Mouse (Mus musculus) midbrain, embryonic 16.5 days (tissue): ENCODE measurements around the gene Sgk1. TPM values are rescaled to one million over a fixed set of nuclear protein-coding genes. Genes with fewer than 3 reads are reported as not detected.

Source experiments
- ATAC-seq: fragments of 200-750 bp; cut with Nextera tagmentation; 2 replicates; pipeline ENCODE4 v1.8.0; 2017; ENCODE audit warnings: moderate TSS enrichment
- H3K27ac ChIP-seq: fragments of 300-500 bp; sonication (generic); 2 replicates; pipeline ENCODE4 v1.5.1; 2014; ENCODE audit warnings: mild to moderate bottlenecking, low read length, mixed read lengths
- H3K27me3 ChIP-seq: fragments of 300-500 bp; sonication (generic); 2 replicates; pipeline ENCODE4 v1.6.1; 2014; ENCODE audit warnings: low read depth, low read length, mixed read lengths; ENCODE audit not compliant: control insufficient read depth, insufficient read depth
- H3K36me3 ChIP-seq: fragments of 300-500 bp; sonication (generic); 2 replicates; pipeline ENCODE4 v1.6.1; 2014; ENCODE audit warnings: mild to moderate bottlenecking, low read length, moderate library complexity, mixed read lengths; ENCODE audit not compliant: control insufficient read depth, insufficient read depth
- H3K4me1 ChIP-seq: fragments of 300-500 bp; sonication (generic); 2 replicates; pipeline ENCODE4 v1.6.1; 2014; ENCODE audit warnings: mild to moderate bottlenecking, low read length, mixed read lengths; ENCODE audit not compliant: control insufficient read depth, insufficient read depth
- H3K4me2 ChIP-seq: fragments of 300-500 bp; sonication (generic); 2 replicates; pipeline ENCODE4 v1.6.1; 2014; ENCODE audit warnings: mild to moderate bottlenecking, low read length, mixed read lengths
- H3K4me3 ChIP-seq: fragments of 300-500 bp; sonication (generic); 2 replicates; pipeline ENCODE4 v1.5.1; 2014; ENCODE audit warnings: low read depth, mild to moderate bottlenecking, low read length, moderate library complexity, mixed read lengths
- H3K9ac ChIP-seq: fragments of 300-500 bp; sonication (generic); 2 replicates; pipeline ENCODE4 v1.6.1; 2014; ENCODE audit warnings: low read depth, low read length, mixed read lengths
- H3K9me3 ChIP-seq: fragments of 300-500 bp; sonication (generic); replicated peaks from 2 replicates; pipeline ENCODE4 v1.6.1; 2014; ENCODE audit warnings: mild to moderate bottlenecking, low read length, mixed read lengths; ENCODE audit not compliant: control insufficient read depth, poor library complexity, severe bottlenecking
- WGBS: fragments of 180-500 bp; shearing (Covaris S2); extraction: QIAGEN DNeasy Blood & Tissue Kit; methylation state at CpG from one replicate; pipeline ENCODE4 v1.1.7; 2014; 5-methylcytosine and 5-hydroxymethylcytosine counted together
- polyA plus RNA-seq: library from polyadenylated mRNA; unstranded; fragments of >200 nt; fragmentation: Nextera tagmentation; extraction: Ambion mirVana; gene quantifications from 2 replicates; pipeline ENCODE4 v1.2.1, GENCODE M21; 2015

Sgk1 gene
- polyA plus RNA-seq, 1 experiment from 2014 or later = 47.9 TPM

DNA sequence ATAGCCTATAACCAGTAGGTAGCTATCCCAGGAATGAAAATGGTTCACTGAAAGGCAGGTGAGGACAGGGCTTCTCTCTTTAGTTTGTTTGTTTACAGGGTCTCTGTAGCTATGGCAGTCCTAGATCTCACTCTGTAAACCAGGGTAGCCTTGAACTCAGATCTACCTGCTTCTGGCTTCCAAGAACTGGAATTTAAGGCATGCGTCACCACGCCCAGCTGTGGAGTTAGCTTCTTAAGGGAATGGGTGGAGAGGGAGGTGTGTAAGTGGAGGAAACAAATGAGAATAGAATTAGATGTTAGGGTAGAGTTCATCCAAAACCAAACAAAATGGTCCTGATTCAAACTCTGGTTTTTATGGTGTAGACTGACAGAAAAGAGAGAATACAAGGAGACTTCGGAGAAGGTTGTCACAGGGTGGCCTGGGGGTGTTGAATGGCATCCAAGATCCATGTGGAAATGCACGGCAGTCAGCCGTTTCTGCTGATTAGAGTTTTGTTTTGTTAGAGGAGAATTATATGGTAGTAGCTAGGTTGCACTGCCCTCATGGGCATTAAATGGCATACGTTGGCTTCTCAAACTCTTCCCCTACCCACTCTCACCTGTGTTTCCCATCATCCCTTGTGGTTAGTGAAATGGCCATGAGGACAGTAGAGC, 98.9 kb downstream of the Sgk1 start:
- 85% methylated on average over 6 of the region's 6 CpGs for WGBS
- Histone ChIP-seq H3K36me3 (no peaks in the 10 kb centered on the region), H3K27ac (no peak overlapping the region), H3K9me3 (no peaks in the 10 kb centered on the region), H3K4me1 (no peaks in the 10 kb centered on the region), H3K27me3 (no peaks in the 10 kb centered on the region), H3K9ac (no peak overlapping the region), H3K4me3 (no peak overlapping the region), H3K4me2 (no peak overlapping the region)
- no peak for ATAC-seq

- no peaks in the 10 kb centered on the region for H3K4me1 ChIP-seq
- no peak overlapping the region for H3K27ac ChIP-seq
- no peak overlapping the region for H3K9ac ChIP-seq
These were observed 100.3 kb downstream of the Sgk1 start for GRCm38 (mm10) chr10:21982303-21982702.

DNA sequence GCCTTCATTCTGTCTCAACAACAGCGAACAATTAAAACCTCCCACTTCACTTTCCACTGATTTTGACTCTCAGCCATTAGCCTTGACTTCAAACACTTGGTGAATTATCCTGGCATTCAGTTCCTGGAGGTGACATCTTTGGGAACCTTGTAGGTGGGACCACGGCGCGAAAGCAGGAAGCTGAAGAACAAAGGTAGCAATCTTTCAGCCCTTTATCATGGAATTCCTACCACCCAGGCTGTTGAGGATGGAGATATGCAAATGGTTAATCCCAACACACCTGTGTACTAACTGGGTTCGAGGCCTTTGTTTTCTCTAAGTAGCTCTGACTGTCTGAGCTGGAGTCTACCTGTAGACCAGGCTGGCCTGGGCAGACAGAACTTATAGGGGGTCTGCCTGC, 106.5 kb downstream of the Sgk1 start:
- H3K4me1 ChIP-seq = peaks cover 4% of the 10 kb centered on the region
- H3K4me3 ChIP-seq = no peak overlapping the region
- H3K9me3 ChIP-seq = no peaks in the 10 kb centered on the region
- no peak for ATAC-seq
- no peak overlapping the region for H3K9ac ChIP-seq
- H3K27ac ChIP-seq = no peak overlapping the region
- WGBS = 84% methylated on average over 5 of the region's 5 CpGs
- H3K27me3 ChIP-seq = no peaks in the 10 kb centered on the region
- H3K36me3 ChIP-seq = no peaks in the 10 kb centered on the region
- no peak overlapping the region for H3K4me2 ChIP-seq

More at GRCm38 (mm10) chr10:21982303-21982702, 100.3 kb downstream of the Sgk1 start:
- ATAC-seq = no peak
- WGBS = 87% methylated on average over 2 of the region's 2 CpGs
- Histone ChIP-seq H3K4me2 (no peak overlapping the region), H3K36me3 (no peaks in the 10 kb centered on the region), H3K4me3 (no peak overlapping the region), H3K27me3 (no peaks in the 10 kb centered on the region), H3K9me3 (no peaks in the 10 kb centered on the region)

GRCm38 (mm10) chr10:21991351-21991840, 109.4 kb downstream of the Sgk1 start:
- Histone ChIP-seq H3K9ac (no peak overlapping the region), H3K27me3 (no peaks in the 10 kb centered on the region), H3K9me3 (no peaks in the 10 kb centered on the region), H3K4me3 (peak overlapping the region; percentile 14; the same call in 1 of the 2 replicates), H3K4me1 (peaks cover 7% of the 10 kb centered on the region), H3K27ac (no peak overlapping the region), H3K36me3 (no peaks in the 10 kb centered on the region), H3K4me2 (peak overlapping the region; percentile 33)
- 12% methylated on average over 17 of the region's 17 CpGs for WGBS
- no peak for ATAC-seq

DNA sequence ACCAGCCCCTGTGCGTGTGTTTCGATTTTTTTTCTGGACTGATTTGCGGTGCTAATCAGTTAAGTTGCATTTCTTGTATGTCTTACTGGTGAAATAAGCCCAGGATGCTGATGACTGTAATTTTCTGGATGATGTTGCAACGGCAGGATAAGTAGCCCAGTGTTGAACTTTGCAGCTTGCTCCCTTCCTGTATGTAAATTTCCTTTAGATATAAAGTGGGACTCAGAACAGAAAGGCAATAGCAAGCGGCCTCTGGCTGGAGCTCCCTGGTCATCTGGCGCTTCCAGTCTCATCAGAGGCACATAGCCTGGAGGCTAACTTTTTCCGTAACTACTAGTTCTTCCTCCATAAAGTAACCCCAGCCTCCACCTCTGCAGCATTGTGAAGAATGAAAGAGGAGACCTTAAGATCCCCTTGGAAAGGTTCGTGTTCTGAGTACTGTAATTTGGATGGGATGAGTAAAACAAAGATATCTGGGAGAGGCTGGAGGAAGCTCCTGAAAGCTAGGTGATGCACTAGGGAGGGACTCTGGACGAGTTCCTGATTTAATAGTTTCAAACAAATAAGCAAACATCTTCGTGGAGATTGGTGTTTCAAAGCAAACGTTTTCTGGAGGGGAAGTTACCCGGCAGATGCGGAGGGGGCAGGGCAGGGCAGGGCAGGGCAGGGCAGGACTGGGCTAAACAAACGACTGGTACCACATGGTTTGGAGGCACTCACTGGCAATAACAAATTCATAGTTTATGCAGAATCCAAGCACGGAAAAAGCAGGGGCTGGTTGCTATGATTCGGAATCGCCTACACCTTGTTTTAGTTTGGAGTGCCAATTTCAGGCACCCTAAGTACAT, 110.2 kb downstream of the Sgk1 start:
- Histone ChIP-seq H3K27ac (no peak overlapping the region), H3K4me2 (peak overlapping the region; percentile 99), H3K27me3 (no peaks in the 10 kb centered on the region), H3K9me3 (no peaks in the 10 kb centered on the region), H3K4me1 (peaks cover 7% of the 10 kb centered on the region), H3K36me3 (no peaks in the 10 kb centered on the region; the same call in 1 of the 2 replicates), H3K4me3 (peak overlapping the region; percentile 70; the same call in 1 of the 2 replicates), H3K9ac (no peak overlapping the region)
- ATAC-seq = no peak
- 20% methylated on average over 17 of the region's 17 CpGs for WGBS

DNA sequence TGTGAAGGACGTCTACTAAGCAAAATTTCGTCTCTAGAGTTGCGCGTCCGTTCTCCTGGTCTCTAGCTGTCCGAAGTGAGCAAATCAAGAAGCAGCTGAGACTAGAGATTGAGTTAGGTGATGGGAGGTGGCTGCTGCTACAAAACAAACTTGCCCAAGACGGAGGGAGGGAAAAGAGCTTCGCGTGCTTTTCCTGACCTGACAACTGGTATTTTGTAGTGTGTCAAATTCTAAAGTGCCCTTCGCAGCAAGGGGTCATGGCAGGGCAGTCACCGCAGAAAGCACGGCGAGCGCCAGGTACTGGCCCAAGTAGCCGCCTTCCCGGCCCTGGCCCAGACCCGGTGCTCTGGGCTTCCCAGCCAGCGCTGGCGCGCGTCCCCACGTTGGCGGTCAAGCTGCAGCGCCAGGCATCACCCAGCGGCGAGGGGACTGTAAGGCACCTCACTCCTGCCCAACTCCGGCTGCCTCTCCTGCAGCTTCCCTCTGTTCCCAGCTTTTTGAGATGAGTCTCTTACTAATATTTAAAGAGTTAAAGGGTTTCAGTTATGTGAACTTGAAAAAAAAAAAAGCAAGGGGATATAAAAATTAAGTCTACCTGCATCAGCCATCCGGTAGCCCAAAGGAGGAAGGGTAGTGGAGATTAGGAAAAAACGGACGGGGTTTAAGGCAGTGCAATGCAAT, 111.0 kb downstream of the Sgk1 start:
- Histone ChIP-seq H3K9ac (peak overlapping the region; percentile 54), H3K4me1 (peaks cover 7% of the 10 kb centered on the region), H3K4me2 (peak overlapping the region; percentile 99), H3K9me3 (no peaks in the 10 kb centered on the region), H3K4me3 (peak overlapping the region; percentile 70), H3K36me3 (no peaks in the 10 kb centered on the region; the same call in 1 of the 2 replicates), H3K27me3 (no peaks in the 10 kb centered on the region), H3K27ac (0 out of 2 replicates have a peak overlapping the region, but pooled peaks have one; percentile 40)
- ATAC-seq = peak; percentile 62
- 2% methylated on average over 30 of the region's 30 CpGs for WGBS

DNA sequence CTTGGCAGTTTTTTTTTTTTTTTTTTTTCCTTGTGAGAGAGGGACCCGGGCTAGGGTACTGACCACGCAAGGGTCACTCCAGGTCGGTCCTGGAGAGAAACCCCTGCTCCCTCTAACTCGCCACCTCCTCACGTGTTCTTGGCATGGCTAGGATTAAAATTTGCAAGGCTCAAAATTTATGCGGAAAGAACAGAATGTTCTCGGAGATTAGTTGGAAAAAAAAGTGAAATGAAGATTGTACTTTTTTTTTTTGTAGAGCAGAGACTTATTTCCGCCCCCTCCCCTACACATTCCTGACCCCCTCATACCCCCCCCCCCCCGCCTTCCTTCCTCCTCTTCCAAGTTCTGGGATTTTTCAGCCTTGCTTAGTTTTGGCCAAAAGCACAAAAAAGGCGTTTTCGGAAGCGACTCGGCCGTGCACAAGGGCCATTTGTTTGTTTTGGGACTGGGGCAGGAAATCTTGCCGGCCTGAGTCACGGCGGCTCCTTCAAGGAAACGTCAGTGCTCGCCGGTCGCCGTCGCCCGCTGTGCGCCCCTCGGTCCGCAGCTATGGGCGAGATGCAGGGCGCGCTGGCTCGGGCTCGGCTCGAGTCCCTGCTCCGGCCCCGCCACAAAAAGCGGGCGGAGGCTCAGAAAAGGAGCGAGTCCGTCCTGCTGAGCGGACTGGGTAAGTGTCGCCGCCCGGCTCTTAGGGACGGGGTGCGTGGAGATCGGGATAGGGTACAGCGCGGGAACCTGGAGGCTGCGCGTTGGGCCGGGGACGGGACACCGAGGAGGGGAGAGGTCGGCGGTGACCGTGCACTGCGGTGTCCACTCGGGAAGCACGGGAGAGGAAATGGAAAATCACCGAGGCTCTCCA, 111.8 kb downstream of the Sgk1 start:
- H3K27ac ChIP-seq = peak overlapping the region; percentile 83
- H3K9ac ChIP-seq = peak overlapping the region; percentile 85
- H3K9me3 ChIP-seq = no peaks in the 10 kb centered on the region
- H3K4me3 ChIP-seq = peak overlapping the region; percentile 70
- under 1% methylated on average over 51 of the region's 60 CpGs for WGBS
- no peaks in the 10 kb centered on the region for H3K27me3 ChIP-seq
- H3K4me2 ChIP-seq = peak overlapping the region; percentile 99
- ATAC-seq = peak; percentile 77
- H3K4me1 ChIP-seq = peaks cover 7% of the 10 kb centered on the region
- H3K36me3 ChIP-seq = peaks cover 4% of the 10 kb centered on the region; the same call in 1 of the 2 replicates

DNA sequence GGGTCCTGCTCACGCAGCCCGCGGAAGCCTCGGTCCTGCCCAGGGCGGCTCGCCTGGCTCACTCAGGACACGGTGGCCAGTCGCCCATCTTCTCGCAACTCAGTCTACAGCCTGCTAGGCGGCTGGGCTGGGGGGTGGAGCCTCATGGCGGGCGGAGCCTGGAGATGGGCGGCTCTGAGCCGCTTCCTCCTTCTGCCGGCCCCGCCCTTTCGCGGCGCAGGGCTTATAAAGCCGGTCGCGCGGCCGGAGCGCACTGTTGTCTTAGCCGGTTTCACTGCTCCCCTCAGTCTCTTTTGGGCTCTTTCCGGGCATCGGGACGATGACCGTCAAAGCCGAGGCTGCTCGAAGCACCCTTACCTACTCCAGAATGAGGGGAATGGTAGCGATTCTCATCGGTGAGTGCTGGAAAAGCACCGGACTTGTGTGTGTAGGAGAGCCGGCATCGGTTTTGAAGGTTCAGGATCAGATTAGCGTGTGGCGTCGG, 112.5 kb downstream of the Sgk1 start:
- H3K4me3 ChIP-seq = peak overlapping the region; percentile 70
- peak; percentile 95 for ATAC-seq
- WGBS = 1% methylated on average over 39 of the region's 40 CpGs
- peak overlapping the region; percentile 85 for H3K9ac ChIP-seq
- no peaks in the 10 kb centered on the region for H3K27me3 ChIP-seq
- H3K4me2 ChIP-seq = peak overlapping the region; percentile 99
- peaks cover 7% of the 10 kb centered on the region for H3K4me1 ChIP-seq
- H3K9me3 ChIP-seq = no peaks in the 10 kb centered on the region
- H3K27ac ChIP-seq = peak overlapping the region; percentile 83
- peaks cover 7% of the 10 kb centered on the region for H3K36me3 ChIP-seq
